Mouse (Mus musculus) inflammation-experienced regulatory T-cells, adult 6 months (primary cell): Measurements from ENCODE around the gene Tnpo1. TPM values are rescaled to one million over a fixed set of nuclear protein-coding genes. Genes with fewer than 3 reads are reported as not detected.

Source experiments
- ATAC-seq: one replicate; pipeline ENCODE4 v1.8.0; 2017
- polyA plus RNA-seq, 3 experiments: library from polyadenylated mRNA; unstranded; fragments of 100-300 nt; shearing (Covaris generic); gene quantifications; one replicate each; pipeline ENCODE4 v1.2.1; 2017

The Tnpo1 gene
- 10 to 100 TPM; 24.5 to 35.9 (median 35.5) TPM for polyA plus RNA-seq

- ATAC-seq: peak; percentile 77
Observed at GRCm38 (mm10) chr13:98926213-98926957, at the start of gene Tnpo1. Gene Tnpo1, minus strand, starts transcription at chr13:98926384.

- ATAC-seq: no peak
Observed at GRCm38 (mm10) chr13:98972090-98972489, 45.9 kb upstream of the Tnpo1 start.

DNA sequence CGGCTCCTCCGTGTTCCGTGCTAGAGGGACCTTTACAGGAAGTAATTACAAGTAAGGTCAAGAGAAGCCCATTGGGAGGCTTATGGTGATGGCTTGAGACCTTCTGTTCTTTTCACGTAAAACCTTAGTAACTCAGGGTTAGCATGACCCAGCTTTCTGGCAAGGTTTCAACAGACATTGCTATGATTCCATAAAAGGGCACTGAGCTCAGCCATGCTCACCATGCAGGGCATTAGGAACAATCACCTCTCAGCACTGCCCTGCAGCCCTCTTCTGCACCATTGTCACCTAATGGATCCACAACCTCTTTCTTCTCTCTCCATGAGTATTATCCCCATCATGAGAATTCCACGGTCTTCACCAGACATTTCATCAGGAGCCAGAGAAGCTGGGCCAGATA lies 45.5 kb upstream of the Tnpo1 start:
- ATAC-seq: no peak

GRCm38 (mm10) chr13:98968517-98968916 lies 42.3 kb upstream of the Tnpo1 start:
- no peak for ATAC-seq

DNA sequence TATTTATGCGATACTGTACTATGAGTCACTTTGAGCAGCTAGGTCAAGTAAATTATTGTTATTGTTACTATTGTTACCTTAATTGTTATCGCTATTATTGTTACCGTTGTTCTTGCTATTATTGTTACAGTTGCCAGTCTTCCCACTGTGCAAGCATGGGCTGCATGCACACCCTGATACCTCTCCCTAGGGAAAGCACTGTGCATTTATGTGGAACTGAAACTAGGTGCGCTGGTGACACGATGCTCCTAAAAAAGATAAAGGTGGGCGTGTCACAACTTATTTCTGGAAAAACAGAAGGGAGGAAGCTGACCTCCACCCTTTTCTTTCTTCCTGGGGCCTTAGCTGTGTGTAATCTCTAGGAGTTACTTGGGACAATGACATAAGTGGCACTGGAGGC lies 41.8 kb upstream of the Tnpo1 start:
- no peak for ATAC-seq

- no peak for ATAC-seq
Observed at GRCm38 (mm10) chr13:98966583-98966982, 40.4 kb upstream of the Tnpo1 start.

DNA sequence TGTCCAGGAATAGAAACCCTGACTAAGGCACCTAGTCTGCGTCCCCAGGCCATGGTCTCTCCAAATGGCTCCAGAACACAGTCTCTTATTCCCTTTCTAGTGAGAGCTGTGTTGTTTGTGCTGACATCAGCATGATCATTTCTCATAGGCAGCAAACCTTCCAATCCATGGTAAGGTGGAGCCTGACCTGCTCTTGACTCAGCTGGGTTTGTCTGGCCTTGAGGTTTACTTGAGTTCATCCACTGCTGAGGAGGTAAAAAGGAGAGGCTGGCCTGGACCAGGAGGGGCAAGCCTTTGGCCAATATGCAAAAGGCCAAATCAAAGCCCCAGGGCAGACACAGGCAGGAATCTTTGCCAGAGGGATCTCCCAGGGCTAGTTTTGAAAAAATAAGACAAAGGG lies 37.4 kb upstream of the Tnpo1 start:
- ATAC-seq: no peak

- no peak for ATAC-seq
Observed at GRCm38 (mm10) chr13:98958177-98958576, 32.0 kb upstream of the Tnpo1 start.

DNA sequence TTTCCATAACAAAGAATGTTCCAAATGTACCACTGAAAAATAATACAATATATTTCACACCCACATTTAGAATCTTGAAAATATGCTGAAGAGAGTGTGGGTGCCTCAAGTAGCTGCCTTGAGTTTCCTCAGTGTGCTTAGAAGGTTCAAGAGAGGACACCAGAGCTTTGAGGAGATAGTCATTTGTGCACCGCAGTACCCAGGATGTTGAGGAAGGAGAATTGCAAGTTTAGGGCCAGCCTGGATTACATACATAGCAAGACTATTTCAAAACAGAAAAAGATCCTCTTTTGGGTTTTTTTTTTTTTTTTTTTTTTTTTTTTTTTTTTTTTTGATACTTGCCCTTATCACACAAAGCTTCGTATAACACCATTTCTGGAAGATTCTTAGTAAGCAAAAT lies 30.0 kb upstream of the Tnpo1 start:
- no peak for ATAC-seq

GRCm38 (mm10) chr13:98955676-98956075 lies 29.5 kb upstream of the Tnpo1 start:
- ATAC-seq: no peak

DNA sequence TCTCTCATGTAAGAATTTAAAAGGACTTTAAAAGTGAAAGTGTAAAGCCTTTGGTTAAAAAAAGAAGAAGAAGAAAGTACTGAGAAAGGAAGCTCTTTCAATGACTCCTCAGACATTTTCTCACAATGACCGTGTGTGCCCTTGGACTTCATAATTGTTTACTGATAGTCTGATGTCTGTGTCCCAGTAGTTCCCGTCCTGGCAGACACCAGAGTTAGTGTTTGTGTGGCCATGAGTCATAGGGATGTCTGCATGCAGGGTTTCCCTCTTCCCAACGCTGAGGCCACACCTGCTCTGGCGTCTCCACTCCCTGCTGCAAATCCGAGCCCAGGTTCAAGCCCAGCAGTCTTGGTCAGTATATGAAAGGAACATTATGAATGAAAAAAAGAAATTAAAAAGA lies 29.0 kb upstream of the Tnpo1 start:
- ATAC-seq: no peak

DNA sequence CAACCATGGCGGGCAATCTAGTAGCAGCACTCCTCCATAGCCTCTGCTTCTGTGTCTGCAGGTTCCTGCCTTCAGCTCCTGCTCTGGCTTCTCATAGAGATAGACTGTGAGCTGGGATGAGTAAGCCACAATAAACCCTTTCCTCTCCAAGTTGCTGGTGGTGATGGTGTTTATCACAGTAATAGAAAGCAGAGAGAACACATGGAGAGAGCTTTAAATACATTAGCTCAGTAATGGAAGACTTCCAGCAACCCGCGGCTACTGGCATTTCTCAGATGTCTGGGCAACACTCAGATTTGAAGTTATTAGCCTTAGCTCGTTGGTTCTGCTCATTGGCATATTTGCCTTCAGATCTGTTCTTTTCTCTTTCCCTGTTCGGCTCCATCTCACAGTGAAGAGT lies 27.6 kb upstream of the Tnpo1 start:
- no peak for ATAC-seq

- ATAC-seq: no peak
Observed at GRCm38 (mm10) chr13:98951951-98952350, 25.8 kb upstream of the Tnpo1 start.

GRCm38 (mm10) chr13:98948146-98948545 lies 22.0 kb upstream of the Tnpo1 start:
- no peak for ATAC-seq

DNA sequence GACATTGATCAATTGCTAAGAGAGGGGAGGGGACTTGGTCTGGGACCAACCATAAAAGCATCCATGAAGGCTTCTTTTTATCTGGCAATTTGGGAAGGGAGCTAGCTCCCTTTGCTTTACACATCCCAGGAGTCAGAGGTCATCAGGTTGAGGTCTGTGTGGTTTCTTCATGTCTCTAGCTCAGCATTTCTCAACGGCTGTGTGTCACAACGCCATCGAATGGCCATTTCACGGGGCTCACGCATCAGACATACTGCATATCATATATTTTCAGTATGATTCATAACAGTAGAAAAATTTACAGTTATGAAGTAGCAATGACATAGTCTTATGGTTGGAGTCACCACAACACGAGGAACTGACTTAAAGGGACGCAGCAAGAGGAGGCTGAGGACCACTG lies 20.2 kb upstream of the Tnpo1 start:
- ATAC-seq: no peak

DNA sequence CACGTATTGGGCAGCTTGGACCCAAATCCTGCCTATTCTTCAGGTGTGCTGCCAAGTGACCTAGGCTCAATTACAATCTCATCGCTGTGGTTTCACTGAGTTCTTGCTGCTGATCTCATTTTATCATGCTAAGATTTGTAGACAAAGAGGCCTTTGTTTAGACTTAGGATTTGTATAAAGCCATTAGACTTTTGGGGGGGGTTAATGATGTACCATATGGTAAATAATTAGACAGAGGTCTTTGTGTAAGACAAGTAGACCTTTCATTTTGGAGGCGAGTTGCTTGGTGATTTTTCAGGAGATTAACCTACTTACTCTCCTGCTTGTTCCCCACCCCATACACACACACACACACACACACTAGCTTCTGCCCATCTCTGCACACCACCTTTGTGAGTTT lies 19.7 kb upstream of the Tnpo1 start:
- no peak for ATAC-seq

- no peak for ATAC-seq
Observed at GRCm38 (mm10) chr13:98945381-98945780, 19.2 kb upstream of the Tnpo1 start.

GRCm38 (mm10) chr13:98944620-98945081 lies 18.5 kb upstream of the Tnpo1 start:
- peak; percentile 94 for ATAC-seq

DNA sequence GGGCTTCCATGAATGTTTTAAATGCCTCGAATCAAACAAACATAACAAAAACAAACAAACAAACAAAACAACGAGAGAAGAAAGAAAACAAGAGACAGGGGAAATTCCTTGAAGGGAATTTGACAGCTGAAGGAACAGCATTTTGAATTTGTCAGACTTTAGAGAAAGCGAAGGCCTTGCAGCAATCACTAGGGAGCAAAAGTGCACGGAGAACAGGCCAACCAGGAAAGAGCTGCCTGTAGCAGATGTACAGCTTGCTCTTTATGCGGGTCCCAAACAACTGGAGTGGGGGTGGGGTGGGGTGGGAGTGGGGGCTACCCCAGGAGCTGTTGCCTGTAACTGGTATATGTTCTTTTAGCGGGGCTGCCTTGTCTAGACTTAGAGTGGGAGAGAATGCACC lies 16.2 kb upstream of the Tnpo1 start:
- no peak for ATAC-seq

- no peak for ATAC-seq
Observed at GRCm38 (mm10) chr13:98941829-98942343, 15.7 kb upstream of the Tnpo1 start.

DNA sequence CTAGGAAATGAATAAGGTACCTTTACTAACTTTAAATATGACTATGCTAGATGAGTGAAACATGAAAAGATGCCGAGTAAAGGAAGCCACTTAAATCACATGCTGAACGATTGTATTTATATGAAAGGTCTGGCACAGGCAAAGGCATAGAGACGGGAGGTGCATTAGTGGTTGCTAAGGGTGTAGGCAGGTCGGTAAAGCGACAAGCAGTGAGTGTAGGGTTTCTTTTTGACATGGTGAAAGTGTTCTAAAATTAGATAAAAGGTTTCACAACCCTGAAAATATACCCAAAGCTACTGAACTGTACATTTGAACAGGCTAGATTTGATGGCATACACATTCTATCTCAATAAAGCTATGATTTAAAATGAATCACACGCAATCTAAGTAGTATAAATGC lies 10.9 kb upstream of the Tnpo1 start:
- ATAC-seq: peak; percentile 43

- ATAC-seq: no peak
Observed at GRCm38 (mm10) chr13:98928908-98929307, 2.7 kb upstream of the Tnpo1 start.

GRCm38 (mm10) chr13:98926958-98927242 lies 716 bp upstream of the Tnpo1 start:
- no peak for ATAC-seq

- peak; percentile 79 for ATAC-seq
Observed at GRCm38 (mm10) chr13:98925486-98926212, 535 bp downstream of the Tnpo1 start.
